Mouse (Mus musculus) left cerebral cortex, adult 11 months (tissue): ENCODE data around the gene Olfr56.
A peak's percentile ranks its signal among the peaks of the same experiment; 100 is the strongest.

ENCODE experiments used
- DNase-seq: peaks from one replicate; pipeline ENCODE4 v3.0.0; 2022; ENCODE audit warnings: low spot score

Gene Olfr56

GRCm38 (mm10) chr11:49092053-49092586, 113.4 kb downstream of the Olfr56 start:
- DNase-seq: no peak

- DNase-seq: no peak
These were observed 114.1 kb downstream of the Olfr56 start for GRCm38 (mm10) chr11:49092786-49093185.

- no peak for DNase-seq
These were observed 115.4 kb downstream of the Olfr56 start for GRCm38 (mm10) chr11:49093861-49094660.

- DNase-seq: no peak
These were observed 116.7 kb downstream of the Olfr56 start for GRCm38 (mm10) chr11:49095367-49095766.

GRCm38 (mm10) chr11:49100409-49100808, 121.7 kb downstream of the Olfr56 start:
- no peak for DNase-seq

- no peak for DNase-seq
These were observed 122.8 kb downstream of the Olfr56 start for GRCm38 (mm10) chr11:49101500-49101899.

- DNase-seq: peak; percentile 51
These were observed 124.5 kb downstream of the Olfr56 start for GRCm38 (mm10) chr11:49103047-49103693.

- no peak for DNase-seq
These were observed 127.1 kb downstream of the Olfr56 start for GRCm38 (mm10) chr11:49105752-49106151.

GRCm38 (mm10) chr11:49107650-49108537, 129.2 kb downstream of the Olfr56 start:
- DNase-seq: no peak

- DNase-seq: no peak
These were observed 130.1 kb downstream of the Olfr56 start for GRCm38 (mm10) chr11:49108833-49109232.

- DNase-seq: no peak
These were observed 132.3 kb downstream of the Olfr56 start for GRCm38 (mm10) chr11:49111000-49111399.

GRCm38 (mm10) chr11:49112624-49113219, 134.0 kb downstream of the Olfr56 start:
- no peak for DNase-seq

GRCm38 (mm10) chr11:49114158-49114557, 135.5 kb downstream of the Olfr56 start:
- DNase-seq: no peak

- no peak for DNase-seq
These were observed 136.1 kb downstream of the Olfr56 start, which contains the start of gene Olfr1396 for GRCm38 (mm10) chr11:49114774-49115173. Gene Olfr1396, minus strand, starts transcription at chr11:49114874.

- DNase-seq: no peak
These were observed 140.9 kb downstream of the Olfr56 start for GRCm38 (mm10) chr11:49119635-49120034.

GRCm38 (mm10) chr11:49124169-49124568, 145.5 kb downstream of the Olfr56 start:
- DNase-seq: no peak

- no peak for DNase-seq
These were observed 163.3 kb downstream of the Olfr56 start, which contains the start of gene Olfr1395 for GRCm38 (mm10) chr11:49141974-49142373. Gene Olfr1395, plus strand, starts transcription at chr11:49142274.

GRCm38 (mm10) chr11:49154077-49154476, 175.4 kb downstream of the Olfr56 start, which contains the start of gene Olfr1394:
Gene Olfr1394, plus strand, starts transcription at chr11:49154377.
- no peak for DNase-seq

- DNase-seq: no peak
These were observed 178.4 kb downstream of the Olfr56 start for GRCm38 (mm10) chr11:49156821-49157814.
